Mouse (Mus musculus) activated CD4-positive, CD25-positive, alpha-beta regulatory T cell, adult 4 months (primary cell): ENCODE data around the gene Slc39a10. TPM values are rescaled to one million over a fixed set of nuclear protein-coding genes. Genes with fewer than 3 reads are reported as not detected.

Source experiments
- ATAC-seq: one replicate; pipeline ENCODE4 v1.8.0; 2017
- polyA plus RNA-seq, 2 experiments: library from polyadenylated mRNA; unstranded; fragments of 100-300 nt; shearing (Covaris generic); gene quantifications; one replicate each; pipeline ENCODE4 v1.2.1; 2017

Slc39a10 gene
- polyA plus RNA-seq = 10 to 100 TPM; 12.8 to 13.1 TPM

DNA sequence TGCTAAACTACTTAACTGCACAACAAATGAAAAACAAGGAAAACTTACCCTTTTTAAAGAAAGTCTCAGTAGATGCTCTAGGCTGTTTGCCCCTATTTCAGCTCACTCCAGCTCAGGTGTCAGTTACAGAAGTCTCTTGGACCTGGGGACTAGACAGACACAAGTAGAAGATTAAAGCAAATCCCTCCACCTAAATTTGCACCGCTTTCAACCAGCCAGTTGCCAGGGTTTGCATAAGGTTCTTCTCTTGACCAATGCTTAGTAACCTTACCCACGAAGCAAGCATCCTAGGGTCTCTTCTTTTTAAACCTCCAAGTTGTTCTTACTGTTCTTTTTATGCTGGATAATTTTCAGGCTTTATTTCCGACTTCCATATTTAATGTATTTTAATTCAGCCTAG, at the start of gene Slc39a10:
Slc39a10 (minus strand) TSS at position 101 of the 400 bp plus-strand sequence.
- no peak for ATAC-seq

GRCm38 (mm10) chr1:46939295-46939694, 46.6 kb upstream of the Slc39a10 start:
- ATAC-seq = no peak

- no peak for ATAC-seq
Measured at GRCm38 (mm10) chr1:46937641-46938040, 45.0 kb upstream of the Slc39a10 start.

DNA sequence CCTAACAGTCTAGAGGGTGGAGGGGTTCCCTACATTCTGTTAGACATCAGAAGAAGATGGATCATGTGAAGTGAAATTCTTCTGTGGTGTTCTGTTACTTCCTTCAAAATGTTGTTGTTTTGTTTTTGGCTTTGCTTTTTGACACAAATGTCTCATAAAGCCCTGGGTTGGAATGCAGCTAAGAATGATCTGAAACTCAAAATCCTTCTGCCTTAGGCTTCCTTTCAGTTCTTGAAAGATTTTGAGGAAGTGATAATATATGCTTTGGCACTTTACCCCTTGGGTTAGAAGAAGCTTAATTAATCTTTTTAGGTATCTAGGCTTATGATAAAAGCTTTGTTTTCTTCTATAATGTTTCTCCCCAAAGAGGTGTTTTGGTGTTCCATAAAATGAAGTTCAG, 34.5 kb upstream of the Slc39a10 start:
- ATAC-seq = no peak

DNA sequence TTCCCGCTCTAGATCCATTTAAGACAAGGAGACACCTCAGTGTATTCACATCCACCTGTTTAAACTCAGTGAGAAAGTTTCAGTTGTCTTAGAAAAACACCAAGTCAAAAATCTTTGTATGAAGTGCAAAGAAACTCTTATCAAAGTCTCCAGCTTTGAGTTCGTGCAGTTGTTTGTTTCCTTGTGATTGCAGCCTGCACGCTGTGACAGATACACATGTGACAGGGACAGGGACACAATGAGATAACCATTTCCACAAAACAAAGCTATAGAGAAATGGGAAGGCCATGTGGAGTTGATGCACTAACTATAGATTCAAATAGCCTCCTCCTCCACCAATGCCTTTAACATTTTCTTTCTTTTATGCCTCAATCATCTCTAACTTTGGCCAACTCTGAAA, 33.6 kb upstream of the Slc39a10 start:
- ATAC-seq = no peak

DNA sequence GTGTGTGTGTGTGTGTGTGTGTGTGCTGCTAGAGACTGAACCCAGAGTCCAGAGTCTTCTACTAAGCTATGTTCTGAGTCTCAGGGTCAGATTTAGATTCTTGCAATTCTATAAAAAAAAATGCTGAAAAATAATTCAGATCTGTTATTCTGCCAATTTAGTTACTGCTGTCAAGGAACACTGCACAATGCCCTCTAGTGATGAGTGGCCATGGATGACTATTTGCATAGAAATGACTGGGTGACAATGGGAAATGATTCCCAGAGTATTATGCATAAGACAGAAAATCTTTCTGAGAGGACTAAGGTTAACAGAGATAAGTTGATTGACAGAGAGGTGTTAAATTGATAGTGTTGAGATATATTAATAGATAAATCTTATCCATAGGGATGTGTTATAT, 32.3 kb upstream of the Slc39a10 start:
- no peak for ATAC-seq

- peak; percentile 71 for ATAC-seq
Measured at GRCm38 (mm10) chr1:46922904-46923303, 30.3 kb upstream of the Slc39a10 start.

DNA sequence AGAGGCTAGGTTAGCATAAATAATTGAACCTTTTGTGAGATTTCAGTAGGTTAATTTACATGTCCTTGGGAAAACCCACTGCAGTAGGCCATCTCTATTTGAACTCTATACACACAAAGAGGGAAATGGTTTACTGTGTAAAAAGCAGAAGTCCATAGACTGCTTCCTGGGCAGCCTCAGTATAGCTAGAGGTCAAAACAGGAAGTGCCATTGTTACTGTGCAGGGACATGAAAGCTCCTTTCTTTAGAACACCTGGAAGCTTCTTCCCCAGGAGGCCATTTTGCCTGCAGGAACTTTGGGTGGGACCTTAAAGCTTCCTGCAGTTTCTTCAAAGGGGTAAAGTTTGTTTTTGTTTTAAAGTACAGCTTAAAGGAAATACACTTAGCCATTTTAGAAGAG, 29.0 kb upstream of the Slc39a10 start:
- ATAC-seq = peak; percentile 16

DNA sequence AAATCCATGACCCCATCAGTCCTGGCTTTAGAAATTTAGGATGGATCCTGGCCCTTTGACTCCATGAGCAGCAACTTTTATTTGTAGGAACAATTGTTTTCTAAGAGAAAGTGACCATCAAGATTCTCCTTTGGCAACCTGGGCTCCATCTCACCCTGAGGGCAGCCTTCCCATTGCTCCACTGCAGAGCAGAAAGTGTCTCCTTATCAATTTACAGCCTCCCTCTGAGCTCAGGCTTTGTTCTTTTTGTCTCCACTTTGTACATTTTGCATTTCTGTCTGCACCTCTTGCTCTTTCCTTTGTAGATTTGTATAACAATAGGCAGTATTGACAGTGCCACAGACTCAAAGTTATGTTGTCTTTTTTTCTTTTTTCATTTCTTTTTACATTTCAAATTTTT, 23.6 kb upstream of the Slc39a10 start:
- ATAC-seq = no peak

- ATAC-seq = peak; percentile 47
Measured at GRCm38 (mm10) chr1:46914349-46914748, 21.7 kb upstream of the Slc39a10 start.

- ATAC-seq = no peak
Measured at GRCm38 (mm10) chr1:46912506-46913156, 20.0 kb upstream of the Slc39a10 start.

GRCm38 (mm10) chr1:46910154-46910553, 17.5 kb upstream of the Slc39a10 start:
- no peak for ATAC-seq

DNA sequence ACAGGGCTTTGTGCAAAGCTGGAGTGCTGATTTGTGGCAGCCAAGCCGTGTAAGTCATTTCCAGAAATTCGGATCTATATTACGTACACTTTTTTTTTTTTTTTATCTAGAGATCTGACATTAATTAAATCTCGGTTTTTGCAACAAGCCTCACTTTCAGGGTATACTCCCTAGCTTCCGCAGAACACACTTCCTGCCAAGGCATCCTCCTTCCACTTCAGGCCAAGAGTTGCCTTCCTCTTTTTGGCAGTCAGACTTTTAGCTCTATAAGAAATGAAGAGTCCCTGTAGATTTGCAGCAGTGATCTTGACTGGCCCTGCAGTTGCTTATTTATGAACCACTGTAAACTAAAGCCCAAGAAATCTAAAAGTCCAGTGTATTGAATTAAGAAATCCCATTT, 13.1 kb upstream of the Slc39a10 start:
- ATAC-seq = peak; percentile 73

DNA sequence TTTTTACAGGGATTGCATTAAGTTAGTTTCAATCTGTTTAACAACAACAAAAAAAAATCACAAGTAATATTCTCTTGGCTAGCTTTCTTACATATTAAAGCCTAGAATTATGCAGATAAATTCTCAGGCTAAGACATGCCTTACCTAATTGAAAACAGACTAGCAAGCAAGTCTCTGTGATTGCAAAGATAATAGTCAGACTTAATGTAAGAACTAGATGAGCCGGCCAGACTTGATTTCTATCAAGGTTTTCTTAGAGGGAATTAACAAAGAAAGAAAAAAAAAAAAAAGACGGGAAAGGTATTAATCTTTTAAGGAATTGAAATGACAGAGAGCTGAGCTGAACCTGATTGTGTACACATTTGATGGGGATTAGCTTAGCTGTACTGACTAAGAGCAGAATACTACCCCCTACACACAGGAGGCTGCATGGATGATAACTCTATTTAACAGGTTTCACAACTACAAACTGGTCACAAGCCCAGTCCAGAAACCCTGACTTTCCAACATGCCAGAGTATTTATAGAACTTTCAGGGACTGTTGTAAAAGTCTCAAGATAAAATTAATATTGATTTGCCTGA, 9.5 kb upstream of the Slc39a10 start:
- ATAC-seq = no peak

DNA sequence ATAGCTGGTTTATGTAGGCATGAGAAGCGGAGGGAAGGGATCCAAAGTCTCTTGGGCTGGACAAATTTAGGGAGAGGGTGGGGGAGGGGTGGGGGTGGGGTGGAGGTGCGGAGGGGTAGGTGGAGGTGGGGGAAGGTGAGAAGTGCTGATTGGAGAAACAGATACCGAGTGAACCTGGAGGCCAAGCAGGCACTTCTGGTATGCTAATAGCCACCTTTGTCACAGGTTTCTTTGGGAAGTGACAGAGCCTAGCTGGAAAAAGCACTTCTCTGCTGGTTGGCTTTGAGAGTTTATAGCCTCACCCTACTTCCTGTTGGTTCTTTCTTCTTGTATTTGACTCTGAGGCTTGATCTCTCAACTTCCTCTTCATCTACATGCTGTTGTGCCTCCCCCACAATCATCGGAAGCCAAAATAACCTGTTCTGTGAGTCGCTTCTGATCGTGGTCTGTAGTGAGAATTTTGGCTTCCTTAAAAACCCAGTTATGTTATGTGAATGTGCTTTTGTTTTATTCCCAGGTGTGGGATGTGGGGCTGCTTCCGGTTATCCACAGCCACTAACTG, 1.7 kb upstream of the Slc39a10 start:
- peak; percentile 97 for ATAC-seq

- ATAC-seq = no peak
Measured at GRCm38 (mm10) chr1:46888726-46889125, 3.9 kb downstream of the Slc39a10 start.

DNA sequence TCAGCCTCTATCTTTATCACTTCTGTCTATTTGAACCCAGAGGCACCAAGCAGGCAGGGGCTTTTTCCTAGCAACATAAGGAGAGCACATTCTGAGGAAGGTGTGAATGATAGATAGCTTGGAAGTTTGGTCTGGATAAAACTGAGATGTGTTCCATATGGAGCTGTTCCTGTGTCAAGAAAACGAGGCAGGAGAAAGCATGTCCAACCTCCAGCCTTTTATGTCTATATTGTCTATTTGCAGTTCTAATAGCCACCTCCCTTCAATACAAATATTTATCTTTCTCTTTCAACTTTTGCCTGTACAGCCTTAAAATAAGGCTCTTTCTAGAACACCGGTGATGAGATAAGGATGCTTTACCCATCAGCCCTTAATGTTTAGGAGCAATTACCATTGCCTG, 4.3 kb downstream of the Slc39a10 start:
- no peak for ATAC-seq

DNA sequence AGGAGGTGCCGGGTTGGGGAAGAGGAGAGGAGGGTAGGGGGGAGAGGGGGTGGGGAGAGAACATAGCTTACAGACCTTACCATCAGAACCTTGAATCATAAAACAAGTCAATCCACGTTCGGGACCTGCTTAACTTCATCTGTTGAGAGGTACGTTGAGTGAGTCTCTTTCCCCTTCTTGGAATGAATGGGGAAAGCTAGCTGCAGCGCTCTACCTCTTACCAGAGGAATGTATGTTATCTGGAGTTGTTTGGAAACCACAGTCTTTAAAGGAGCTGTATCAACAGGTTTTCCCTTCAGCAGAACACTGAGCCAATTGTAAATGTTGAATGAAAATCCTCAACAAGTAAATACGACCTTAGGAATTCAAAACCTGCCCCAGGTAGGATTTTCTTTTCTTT, 4.7 kb downstream of the Slc39a10 start:
- ATAC-seq = no peak

DNA sequence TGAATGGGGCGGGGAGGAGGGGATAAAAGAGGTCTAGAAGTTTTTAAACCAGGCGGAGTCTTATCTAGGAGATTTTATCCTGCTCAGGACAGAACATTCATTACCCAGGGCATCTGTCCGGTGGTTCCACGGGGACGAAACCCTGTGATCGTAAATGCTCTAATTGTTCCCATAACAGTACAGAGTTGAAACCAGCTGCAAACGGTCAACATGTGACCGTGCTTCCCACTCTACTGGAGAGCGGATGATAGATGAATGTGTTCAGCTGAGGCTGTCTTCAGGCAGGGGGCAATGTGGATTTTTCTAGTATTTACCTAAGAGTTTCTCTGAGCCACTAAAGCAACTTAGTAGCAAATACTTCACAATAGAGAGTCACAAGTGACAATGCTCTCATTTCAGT, 6.6 kb downstream of the Slc39a10 start:
- ATAC-seq = no peak

DNA sequence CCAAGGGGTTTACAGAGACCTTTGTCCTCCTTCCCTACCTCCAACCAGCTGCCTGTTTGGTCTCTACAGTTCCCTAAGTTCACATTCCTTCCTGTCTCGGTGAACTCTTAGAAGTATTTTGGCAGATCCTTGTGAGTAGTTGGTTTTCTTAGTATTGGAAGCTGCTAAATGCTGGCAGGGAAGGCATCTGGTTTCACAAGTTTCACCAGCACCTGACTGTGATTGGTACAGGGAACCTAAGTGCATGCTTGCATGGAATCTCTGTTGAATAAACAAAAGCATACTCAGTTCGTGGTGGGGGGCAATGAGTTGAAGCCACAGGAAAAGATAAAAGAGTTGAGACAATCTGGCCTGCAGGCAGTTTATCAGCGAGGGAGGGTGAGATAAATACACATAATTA, 7.4 kb downstream of the Slc39a10 start:
- no peak for ATAC-seq

GRCm38 (mm10) chr1:46879951-46880350, 12.7 kb downstream of the Slc39a10 start:
- no peak for ATAC-seq

GRCm38 (mm10) chr1:46873770-46874169, 18.9 kb downstream of the Slc39a10 start:
- ATAC-seq = no peak

- ATAC-seq = no peak
Measured at GRCm38 (mm10) chr1:46869788-46870187, 22.9 kb downstream of the Slc39a10 start.

- peak; percentile 89 for ATAC-seq
Measured at GRCm38 (mm10) chr1:46864175-46864885, 28.3 kb downstream of the Slc39a10 start.
